Mouse (Mus musculus) lung, embryonic 16.5 days (tissue): ENCODE measurements around the gene Hist1h2bm. TPM values are rescaled to one million over a fixed set of nuclear protein-coding genes. Genes with fewer than 3 reads are reported as not detected.
A peak's percentile ranks its signal among the peaks of the same experiment; 100 is the strongest.
"Not testable (repeated sequence)": the region's sequence is repeated elsewhere in the genome, so short reads cannot be mapped to it uniquely, and the experiment has no call there.

ENCODE experiments used
- ATAC-seq: fragments of 200-750 bp; cut with Nextera tagmentation; 2 replicates; pipeline ENCODE4 v1.8.0; 2017; ENCODE audit warnings: low read depth, mild to moderate bottlenecking, moderate library complexity
- H3K27ac ChIP-seq: fragments of 300-500 bp; sonication (generic); 2 replicates; pipeline ENCODE4 v1.5.1; 2014; ENCODE audit warnings: mild to moderate bottlenecking, control low read depth, low read length
- H3K27me3 ChIP-seq: fragments of 300-500 bp; sonication (generic); 2 replicates; pipeline ENCODE4 v1.6.1; 2014; ENCODE audit warnings: low read depth, low read length, mixed read lengths; ENCODE audit not compliant: control insufficient read depth, insufficient read depth
- H3K36me3 ChIP-seq: fragments of 300-500 bp; sonication (generic); 2 replicates; pipeline ENCODE4 v1.6.1; 2014; ENCODE audit warnings: low read length; ENCODE audit not compliant: control insufficient read depth, insufficient read depth
- H3K4me1 ChIP-seq: fragments of 300-500 bp; sonication (generic); replicated peaks from 2 replicates; pipeline ENCODE4 v1.6.1; 2014; ENCODE audit warnings: low read length, mixed read lengths; ENCODE audit not compliant: control insufficient read depth, insufficient read depth
- H3K4me2 ChIP-seq: fragments of 300-500 bp; sonication (generic); 2 replicates; pipeline ENCODE4 v1.6.1; 2014; ENCODE audit warnings: low read depth, low read length, control low read depth
- H3K4me3 ChIP-seq: fragments of 300-500 bp; sonication (generic); 2 replicates; pipeline ENCODE4 v1.5.1; 2014; ENCODE audit warnings: mild to moderate bottlenecking, low read length, control low read depth
- H3K9ac ChIP-seq: fragments of 300-500 bp; sonication (generic); 2 replicates; pipeline ENCODE4 v1.6.1; 2014; ENCODE audit warnings: low read length, control low read depth
- H3K9me3 ChIP-seq: fragments of 300-500 bp; sonication (generic); 2 replicates; pipeline ENCODE4 v1.6.1; 2016; ENCODE audit warnings: low read length; ENCODE audit not compliant: control insufficient read depth
- WGBS: fragments of 180-500 bp; shearing (Covaris S2); extraction: QIAGEN DNeasy Blood & Tissue Kit; methylation state at CpG from one replicate; pipeline ENCODE4 v1.1.7; 2014; 5-methylcytosine and 5-hydroxymethylcytosine counted together
- polyA plus RNA-seq: library from polyadenylated mRNA; unstranded; fragments of >200 nt; fragmentation: Nextera tagmentation; extraction: Ambion mirVana; gene quantifications from 2 replicates; pipeline ENCODE4 v1.2.1, GENCODE M21; 2015

The Hist1h2bm gene
- polyA plus RNA-seq, 1 experiment from 2014 or later: 5.8 TPM

DNA sequence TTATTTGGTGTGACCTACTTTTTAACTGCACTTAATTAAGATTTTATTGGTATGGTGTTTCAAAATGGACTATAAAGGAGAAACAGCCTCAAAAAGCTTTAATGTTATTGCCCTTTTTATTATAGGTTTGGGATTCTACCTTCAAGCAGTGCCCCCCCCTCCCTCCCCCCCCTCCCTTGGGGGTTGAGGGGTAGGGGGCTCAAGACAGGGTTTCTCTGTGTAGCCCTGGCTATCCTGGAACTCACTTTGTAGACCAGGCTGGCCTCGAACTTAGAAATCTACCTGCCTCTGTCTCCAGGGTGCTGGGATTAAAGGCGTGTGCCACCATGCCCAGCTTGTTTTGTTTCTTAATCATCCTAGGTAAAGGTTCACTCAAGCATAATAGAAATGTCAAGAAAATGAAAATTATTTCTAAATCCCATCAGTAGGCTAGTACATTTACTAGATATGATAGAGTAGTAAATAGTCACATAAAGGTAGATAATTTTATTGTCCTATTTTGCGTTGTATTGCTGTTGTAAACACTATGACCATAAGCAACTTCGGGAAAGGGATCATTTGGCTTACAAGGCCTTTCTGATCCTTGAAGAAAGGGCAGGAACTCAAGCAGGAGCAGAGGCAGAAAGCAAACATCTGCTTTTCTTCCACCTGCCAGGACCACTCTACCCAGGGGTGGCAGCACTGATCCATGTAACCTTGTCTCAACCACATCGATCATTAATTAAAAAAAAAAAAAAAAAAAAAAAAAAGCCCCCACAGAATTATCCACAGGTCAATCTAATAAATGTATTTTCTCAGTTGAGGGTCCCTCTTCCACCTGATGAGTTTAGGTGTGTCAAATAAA, 1.4 kb downstream of the Hist1h2bm start:
- H3K9me3 ChIP-seq: no peaks in the 10 kb centered on the region
- no peaks in the 10 kb centered on the region for H3K36me3 ChIP-seq
- 0 out of 2 replicates have a peak overlapping the region, but pooled peaks have one; percentile 28 for H3K9ac ChIP-seq
- peaks cover 22% of the 10 kb centered on the region for H3K4me1 ChIP-seq
- peak overlapping the region; percentile 57 for H3K4me2 ChIP-seq
- no peaks in the 10 kb centered on the region for H3K27me3 ChIP-seq
- H3K4me3 ChIP-seq: peak overlapping the region; percentile 36; the same call in 1 of the 2 replicates
- no peak for ATAC-seq
- H3K27ac ChIP-seq: peak overlapping the region; percentile 93
- WGBS: 36% methylated on average over 5 of the region's 5 CpGs

DNA sequence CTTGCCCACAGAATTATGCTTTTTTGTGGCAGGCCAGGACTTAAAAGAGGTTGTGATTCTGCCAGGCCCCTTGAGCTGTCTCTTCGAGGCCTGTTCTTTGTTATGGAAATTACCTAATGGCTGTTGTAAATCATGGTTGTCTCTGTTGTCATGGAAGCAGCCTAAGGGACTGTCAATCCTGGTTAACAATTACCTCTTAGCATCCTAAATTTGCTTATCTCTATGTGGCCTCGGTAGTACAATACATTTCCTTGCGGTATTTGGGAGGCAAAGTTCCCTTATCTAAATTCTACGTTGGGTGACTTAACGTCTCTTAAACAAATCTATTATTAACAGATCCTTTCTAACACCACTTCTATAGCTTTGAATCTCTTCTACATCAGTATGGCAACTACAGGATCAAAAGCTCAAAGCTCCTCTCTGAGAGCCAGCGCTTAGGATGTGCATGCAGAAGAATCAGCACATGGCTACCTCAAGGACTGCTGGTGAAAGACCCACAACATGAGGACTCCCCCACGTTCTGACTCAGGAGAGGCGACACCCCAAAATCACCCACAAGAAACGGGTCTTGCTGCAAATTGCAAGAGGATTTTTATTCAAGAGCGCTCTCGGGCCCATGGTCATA, 6.2 kb downstream of the Hist1h2bm start:
- Histone ChIP-seq H3K27ac (no peak overlapping the region), H3K9me3 (no peaks in the 10 kb centered on the region), H3K4me2 (no peak overlapping the region), H3K9ac (no peak overlapping the region), H3K4me3 (no peak overlapping the region), H3K27me3 (no peaks in the 10 kb centered on the region), H3K4me1 (peaks cover under 1% of the 10 kb centered on the region; the same call in 1 of the 2 replicates), H3K36me3 (no peaks in the 10 kb centered on the region)
- ATAC-seq: no peak
- WGBS: 44% methylated on average over 11 of the region's 11 CpGs

GRCm38 (mm10) chr13:21729544-21729943, 7.7 kb downstream of the Hist1h2bm start:
- 38% methylated on average over 1 of the region's 1 CpGs for WGBS
- no peak overlapping the region for H3K4me2 ChIP-seq
- no peak for ATAC-seq
- no peak overlapping the region for H3K9ac ChIP-seq
- H3K4me1 ChIP-seq: peaks cover 3% of the 10 kb centered on the region; the same call in 1 of the 2 replicates
- no peak overlapping the region for H3K4me3 ChIP-seq
- no peak overlapping the region for H3K27ac ChIP-seq
- H3K9me3 ChIP-seq: no peaks in the 10 kb centered on the region
- no peaks in the 10 kb centered on the region for H3K36me3 ChIP-seq
- no peaks in the 10 kb centered on the region for H3K27me3 ChIP-seq

DNA sequence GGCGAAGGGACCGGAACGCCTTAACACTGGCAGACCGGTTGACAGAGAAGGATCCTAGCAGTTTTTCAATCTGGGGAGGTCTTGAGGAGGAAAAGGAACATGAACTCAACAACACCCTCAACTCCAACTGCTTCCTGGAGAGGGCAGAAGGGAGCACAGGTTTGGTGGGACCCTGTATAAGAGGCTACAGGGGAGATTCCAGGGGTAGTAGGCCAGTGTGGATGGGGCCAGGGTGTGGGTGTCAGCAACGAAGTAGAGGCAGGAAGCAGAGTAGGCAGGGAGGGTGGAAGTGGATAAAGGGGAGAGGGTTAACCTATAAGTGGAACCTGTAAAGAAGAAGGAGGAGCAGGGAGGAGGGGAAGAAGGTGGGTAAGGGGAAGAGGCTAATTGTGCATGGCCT, 11.6 kb downstream of the Hist1h2bm start:
- Histone ChIP-seq H3K9ac (no peak overlapping the region), H3K27me3 (no peaks in the 10 kb centered on the region), H3K36me3 (no peaks in the 10 kb centered on the region), H3K27ac (peak overlapping the region; percentile 93), H3K4me3 (no peak overlapping the region), H3K9me3 (no peaks in the 10 kb centered on the region), H3K4me1 (peaks cover 3% of the 10 kb centered on the region; the same call in 1 of the 2 replicates), H3K4me2 (no peak overlapping the region)
- no peak for ATAC-seq
- 70% methylated on average over 5 of the region's 5 CpGs for WGBS

DNA sequence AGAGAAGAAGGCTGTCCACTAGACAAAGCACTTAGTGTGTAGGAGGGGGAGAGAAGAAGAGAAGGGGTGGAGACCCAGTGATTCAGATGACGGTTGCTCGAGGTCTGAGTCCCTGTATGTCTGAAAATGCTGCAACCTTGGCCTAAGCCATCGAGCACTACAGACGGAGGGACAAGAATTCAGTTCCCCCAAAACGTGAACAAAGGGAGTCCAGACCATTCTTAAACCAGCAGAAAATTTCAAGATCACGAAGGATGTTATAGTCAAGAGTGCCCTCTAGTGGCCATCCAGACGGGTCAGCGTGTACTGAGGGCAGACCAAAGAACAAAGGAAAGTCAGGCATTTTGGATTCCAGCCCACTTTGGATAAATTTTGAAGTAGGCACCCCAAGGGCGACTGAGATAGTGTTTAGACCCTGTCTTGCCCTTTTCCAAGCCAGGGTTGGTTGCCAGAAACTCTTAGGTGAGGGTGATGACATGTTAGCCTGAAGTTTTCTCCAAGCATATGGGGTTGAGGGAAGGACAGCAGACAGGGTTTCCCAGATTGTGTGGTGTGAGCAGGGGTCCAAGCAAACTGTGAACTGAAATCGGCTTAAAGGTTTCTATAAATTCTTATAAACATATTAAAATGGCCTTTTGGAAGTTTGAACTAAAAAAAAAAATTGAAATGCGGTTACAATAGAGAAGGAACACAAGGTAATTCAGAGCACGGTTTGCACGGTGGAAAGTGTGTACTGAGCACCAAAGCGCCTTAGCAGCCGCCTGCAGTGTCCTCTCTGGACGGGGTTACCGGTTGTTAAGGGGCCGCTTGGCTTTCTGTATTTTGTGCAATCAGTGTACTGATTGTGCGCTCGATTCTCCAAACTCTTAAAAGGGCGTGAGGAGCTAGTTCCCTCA, 12.4 kb downstream of the Hist1h2bm start:
- peak; percentile 84 for ATAC-seq
- Histone ChIP-seq H3K4me3 (peak overlapping the region; percentile 50), H3K27ac (peak overlapping the region; percentile 93), H3K27me3 (no peaks in the 10 kb centered on the region), H3K4me2 (peak overlapping the region; percentile 70), H3K36me3 (no peaks in the 10 kb centered on the region), H3K9ac (peak overlapping the region; percentile 68), H3K4me1 (peaks cover 3% of the 10 kb centered on the region; the same call in 1 of the 2 replicates), H3K9me3 (no peaks in the 10 kb centered on the region)
- WGBS: under 1% methylated on average over 21 of the region's 21 CpGs

GRCm38 (mm10) chr13:21734906-21735767, 13.3 kb downstream of the Hist1h2bm start, which contains the start of gene Hist1h4j:
Gene Hist1h4j (plus strand): TSS chr13:21735064.
- H3K36me3 ChIP-seq, H3K9me3 ChIP-seq, H3K27me3 ChIP-seq, H3K4me1 ChIP-seq: not testable (repeated sequence)
- peak; percentile 93 for ATAC-seq
- Histone ChIP-seq H3K27ac (peak within 1 kb of the TSS; percentile 93), H3K4me2 (peak within 1 kb of the TSS; percentile 70), H3K9ac (peak within 1 kb of the TSS; percentile 68), H3K4me3 (peak within 1 kb of the TSS; percentile 50)
- under 1% methylated on average over 40 of the region's 56 CpGs for WGBS

GRCm38 (mm10) chr13:21745006-21745405, 23.2 kb downstream of the Hist1h2bm start:
- WGBS: 39% methylated on average over 1 of the region's 1 CpGs

GRCm38 (mm10) chr13:21749387-21750158, 27.7 kb downstream of the Hist1h2bm start:
- Histone ChIP-seq H3K36me3 (no peaks in the 10 kb centered on the region), H3K9ac (peak overlapping the region; percentile 74), H3K4me1 (peaks cover 10% of the 10 kb centered on the region), H3K27me3 (no peaks in the 10 kb centered on the region), H3K4me2 (peak overlapping the region; percentile 61), H3K27ac (peak overlapping the region; percentile 71), H3K9me3 (no peaks in the 10 kb centered on the region), H3K4me3 (peak overlapping the region; percentile 61)
- ATAC-seq: no peak
- WGBS: 2% methylated on average over 5 of the region's 5 CpGs

More at GRCm38 (mm10) chr13:21745006-21745405, 23.2 kb downstream of the Hist1h2bm start:
- Histone ChIP-seq H3K9me3 (no peaks in the 10 kb centered on the region), H3K27ac (no peak overlapping the region), H3K36me3 (no peaks in the 10 kb centered on the region), H3K4me2 (no peak overlapping the region), H3K4me3 (no peak overlapping the region), H3K9ac (no peak overlapping the region), H3K4me1 (peaks cover 6% of the 10 kb centered on the region), H3K27me3 (no peaks in the 10 kb centered on the region)
- no peak for ATAC-seq
